24 mouse cellular contexts compared by ENCODE assay signal in the genomic region with DNA sequence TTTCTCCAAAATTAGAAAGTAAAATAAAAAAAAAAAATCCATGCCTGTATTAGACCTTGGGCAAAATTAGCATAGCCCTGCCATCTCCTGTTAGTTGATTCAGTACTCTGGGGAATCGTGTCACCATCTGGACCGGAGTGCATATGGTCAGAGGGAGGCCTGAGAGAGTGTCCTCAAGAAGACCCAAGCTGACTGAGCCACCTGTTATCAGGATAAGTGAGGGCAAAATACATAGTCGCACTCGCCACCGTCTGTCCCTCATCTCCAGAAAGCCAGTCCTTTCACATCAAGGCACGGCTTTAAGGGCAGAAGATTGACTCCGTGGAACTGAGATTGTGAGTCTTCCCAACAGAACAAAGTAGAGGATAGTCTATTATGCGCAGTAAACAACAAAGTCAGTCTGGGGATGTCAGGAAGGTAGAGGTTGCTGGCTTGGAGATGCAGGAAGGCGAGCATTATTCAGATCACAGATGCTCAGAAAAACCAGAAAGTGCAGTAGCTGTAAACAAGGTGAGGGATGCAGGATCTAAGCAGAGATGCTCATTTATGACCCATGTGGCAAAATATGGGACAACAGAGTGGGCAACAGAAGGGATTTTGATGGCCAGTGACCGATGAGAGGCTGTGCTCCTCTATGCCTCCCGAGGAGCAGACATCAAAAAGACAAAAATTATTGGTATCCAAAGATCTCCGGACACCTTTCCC.
DNase-seq lines count a peak whose midpoint lies in the region; ATAC-seq and TF ChIP-seq lines count a peak whose summit lies in the region.
"Had no signal": no experiment of that assay in that cellular context is flagged by ENCODE, and none has a peak within 500 bp of the region (broad histone marks: within the 10 kb centered on the region; RNA-seq: fewer than 3 reads in every experiment).

No protein-coding gene starts in this region.

- TF ChIP-seq CTCF in gastrocnemius, adult 2 months (IDR thresholded peaks at IDR 0.05), result no peak

- H3K4me3 ChIP-seq in embryonic facial prominence, embryonic 14.5 days (ENCODE audit: low read depth, low read length), result no peak overlapping the region
- no peak overlapping the region for H3K4me3 ChIP-seq in embryonic facial prominence, embryonic 10.5 days
- no peak overlapping the region for H3K4me3 ChIP-seq in midbrain, embryonic 11.5 days (ENCODE audit: low read depth, low read length)
- H3K4me3 ChIP-seq in midbrain, embryonic 10.5 days, result no peak overlapping the region
- H3K4me3 ChIP-seq in gastrocnemius, adult 2 months, result no peak overlapping the region
- H3K4me3 ChIP-seq: forebrain, embryonic 15.5 days; heart, embryonic 12.5 days; kidney, embryonic 15.5 days; limb, embryonic 15.5 days; liver, embryonic 15.5 days; lung, embryonic 15.5 days; megakaryocyte, embryonic 14.5 days had no signal

- no peak overlapping the region for H3K27ac ChIP-seq in embryonic facial prominence, embryonic 14.5 days (replicated peaks; ENCODE audit: low read depth, low read length)
- no peak overlapping the region for H3K27ac ChIP-seq in embryonic facial prominence, embryonic 10.5 days (replicated peaks)
- H3K27ac ChIP-seq in midbrain, embryonic 11.5 days (ENCODE audit: low read depth, low read length), result no peak overlapping the region
- no peak overlapping the region for H3K27ac ChIP-seq in midbrain, embryonic 10.5 days (replicated peaks)
- no peak overlapping the region for H3K27ac ChIP-seq in gastrocnemius, adult 2 months
- H3K27ac ChIP-seq: forebrain, embryonic 15.5 days; kidney, embryonic 15.5 days; limb, embryonic 15.5 days; liver, embryonic 15.5 days; lung, embryonic 15.5 days had no signal

- H3K4me1 ChIP-seq in embryonic facial prominence, embryonic 14.5 days (ENCODE audit: control insufficient read depth, insufficient read depth, low read length), result no peaks in the 10 kb centered on the region
- no peaks in the 10 kb centered on the region for H3K4me1 ChIP-seq in embryonic facial prominence, embryonic 10.5 days
- no peaks in the 10 kb centered on the region for H3K4me1 ChIP-seq in midbrain, embryonic 11.5 days (ENCODE audit: control insufficient read depth, insufficient read depth, low read length)
- no peaks in the 10 kb centered on the region for H3K4me1 ChIP-seq in midbrain, embryonic 10.5 days
- H3K4me1 ChIP-seq: forebrain, embryonic 15.5 days; heart, embryonic 12.5 days; kidney, embryonic 15.5 days; limb, embryonic 15.5 days; liver, embryonic 15.5 days; lung, embryonic 15.5 days; megakaryocyte, embryonic 14.5 days had no signal

- intact Hi-C loops in gastrocnemius, adult 2 months (cut with DNase I), result no loop called here

- no peak overlapping the region for H3K4me2 ChIP-seq in embryonic facial prominence, embryonic 14.5 days (ENCODE audit: low read depth, low read length)
- H3K4me2 ChIP-seq in midbrain, embryonic 11.5 days, result no peak overlapping the region
- H3K4me2 ChIP-seq: forebrain, embryonic 15.5 days; heart, embryonic 12.5 days; kidney, embryonic 15.5 days; limb, embryonic 15.5 days; liver, embryonic 15.5 days; lung, embryonic 15.5 days had no signal

- H3K36me3 ChIP-seq in embryonic facial prominence, embryonic 14.5 days (ENCODE audit: control insufficient read depth, insufficient read depth, low read length), result no peaks in the 10 kb centered on the region
- no peaks in the 10 kb centered on the region for H3K36me3 ChIP-seq in embryonic facial prominence, embryonic 10.5 days (replicated peaks)
- H3K36me3 ChIP-seq in midbrain, embryonic 11.5 days (ENCODE audit: control insufficient read depth, insufficient read depth, low read length), result no peaks in the 10 kb centered on the region
- H3K36me3 ChIP-seq in midbrain, embryonic 10.5 days, result no peaks in the 10 kb centered on the region
- H3K36me3 ChIP-seq: forebrain, embryonic 15.5 days; heart, embryonic 12.5 days; kidney, embryonic 15.5 days; limb, embryonic 15.5 days; liver, embryonic 15.5 days; lung, embryonic 15.5 days had no signal

- no peaks in the 10 kb centered on the region for H3K9me3 ChIP-seq in embryonic facial prominence, embryonic 14.5 days (ENCODE audit: control insufficient read depth, low read length)
- no peaks in the 10 kb centered on the region for H3K9me3 ChIP-seq in embryonic facial prominence, embryonic 10.5 days
- H3K9me3 ChIP-seq in midbrain, embryonic 11.5 days (ENCODE audit: control insufficient read depth, low read length), result no peaks in the 10 kb centered on the region
- H3K9me3 ChIP-seq in midbrain, embryonic 10.5 days (replicated peaks), result no peaks in the 10 kb centered on the region
- H3K9me3 ChIP-seq: forebrain, embryonic 15.5 days; heart, embryonic 12.5 days; kidney, embryonic 15.5 days; limb, embryonic 15.5 days; liver, embryonic 15.5 days; lung, embryonic 15.5 days had no signal

- DNase-seq in embryonic facial prominence, embryonic 14.5 days (ENCODE audit: low spot score), result peak; percentile 4
- no peak for DNase-seq in embryonic facial prominence, embryonic 10.5 days (ENCODE audit: low spot score)
- DNase-seq in midbrain, embryonic 11.5 days (ENCODE audit: low spot score, missing footprints), result peak; percentile 51
- no peak for DNase-seq in midbrain, embryonic 10.5 days (ENCODE audit: low spot score)
- DNase-seq in cerebellum, adult 9-11 months, result peak; percentile 94
- DNase-seq in retina, postnatal 1 day, result peak; percentile 46
- DNase-seq in spleen, adult 18-20 months, result no peak
- DNase-seq in gastrocnemius, adult 2 months, result no peak
- DNase-seq: adrenal gland, postnatal 14 days; gastrocnemius, postnatal 25 days; heart, adult 18-20 months; heart, postnatal 10 days; kidney, postnatal 36 days; lung, postnatal 36 days had no signal

- H3K9ac ChIP-seq in embryonic facial prominence, embryonic 14.5 days (ENCODE audit: low read depth, low read length), result no peak overlapping the region
- H3K9ac ChIP-seq in midbrain, embryonic 11.5 days (ENCODE audit: low read length), result no peak overlapping the region
- H3K9ac ChIP-seq: forebrain, embryonic 15.5 days; heart, embryonic 12.5 days; kidney, embryonic 15.5 days; limb, embryonic 15.5 days; liver, embryonic 15.5 days; lung, embryonic 15.5 days had no signal

- WGBS in embryonic facial prominence, embryonic 14.5 days, result 85% methylated on average over 12 of the region's 12 CpGs
- WGBS in embryonic facial prominence, embryonic 10.5 days, result 90% methylated on average over 12 of the region's 12 CpGs
- 83% methylated on average over 12 of the region's 12 CpGs for WGBS in midbrain, embryonic 11.5 days
- 88% methylated on average over 12 of the region's 12 CpGs for WGBS in midbrain, embryonic 10.5 days

- no peak for ATAC-seq in embryonic facial prominence, embryonic 14.5 days (ENCODE audit: low read depth)
- ATAC-seq in midbrain, embryonic 11.5 days (ENCODE audit: low FRiP score), result 0 out of 2 replicates have a peak, but pooled peaks have one; percentile 52
- ATAC-seq: activated CD4-positive, CD25-positive, alpha-beta regulatory T cell, adult 4 months; forebrain, embryonic 15.5 days; intestine, postnatal 0 days; midbrain, embryonic 16.5 days had no signal

- no peaks in the 10 kb centered on the region for H3K27me3 ChIP-seq in embryonic facial prominence, embryonic 14.5 days (replicated peaks; ENCODE audit: control insufficient read depth, insufficient read depth, low read length)
- H3K27me3 ChIP-seq in embryonic facial prominence, embryonic 10.5 days (replicated peaks; ENCODE audit: low read depth, poor library complexity, severe bottlenecking), result no peaks in the 10 kb centered on the region
- no peaks in the 10 kb centered on the region for H3K27me3 ChIP-seq in midbrain, embryonic 11.5 days (ENCODE audit: control insufficient read depth, insufficient read depth, low read length)
- H3K27me3 ChIP-seq in midbrain, embryonic 10.5 days (ENCODE audit: low read depth, poor library complexity, severe bottlenecking), result no peaks in the 10 kb centered on the region
- H3K27me3 ChIP-seq: forebrain, embryonic 15.5 days; heart, embryonic 12.5 days; kidney, embryonic 15.5 days; limb, embryonic 15.5 days; liver, embryonic 15.5 days; lung, embryonic 15.5 days; megakaryocyte, embryonic 14.5 days had no signal

Comparison
In these comparisons a context has a peak if more than half of its experiments do, and no peak if none do; other contexts are left out.
1. DNase-seq: peak in embryonic facial prominence, embryonic 14.5 days (single experiment), midbrain, embryonic 11.5 days (single experiment), cerebellum, adult 9-11 months (single experiment) and retina, postnatal 1 day (single experiment); none in embryonic facial prominence, embryonic 10.5 days (single experiment), midbrain, embryonic 10.5 days (single experiment), spleen, adult 18-20 months (0 of 2) and gastrocnemius, adult 2 months (single experiment).